ENCODE assay signal across 9 mouse cellular contexts in genomic region chr9:56876784-56877183, GRCm38 (mm10). TPM values are rescaled to one million over a fixed set of nuclear protein-coding genes. Genes with fewer than 3 reads are reported as not detected.
DNase-seq lines count a peak whose midpoint lies in the region; ATAC-seq lines count a peak whose summit lies in the region.
"Had no signal": no experiment of that assay in that cellular context is flagged by ENCODE, and none has a peak within 500 bp of the region (broad histone marks: within the 10 kb centered on the region; RNA-seq: fewer than 3 reads in every experiment).

No protein-coding gene starts in this region.

- intact Hi-C loops in heart, postnatal 10 days (cut with DNase I), result no loop called here

- peaks cover 49% of the 10 kb centered on the region for H3K4me1 ChIP-seq in kidney, embryonic 16.5 days (ENCODE audit: insufficient read depth, low read length)
- H3K4me1 ChIP-seq in stomach, embryonic 16.5 days (ENCODE audit: control insufficient read depth, insufficient read depth, low read length), result peaks cover 33% of the 10 kb centered on the region
- no peaks in the 10 kb centered on the region for H3K4me1 ChIP-seq in liver, embryonic 11.5 days (replicated peaks; ENCODE audit: control insufficient read depth, insufficient read depth, low read length)

- no peak overlapping the region for H3K9ac ChIP-seq in kidney, embryonic 16.5 days (replicated peaks; ENCODE audit: low read length)
- H3K9ac ChIP-seq in stomach, embryonic 16.5 days (ENCODE audit: low read length), result peak overlapping the region; percentile 52; the same call in 1 of the 2 replicates
- no peak overlapping the region for H3K9ac ChIP-seq in liver, embryonic 11.5 days (ENCODE audit: low read depth, low read length)
- H3K9ac ChIP-seq: limb, embryonic 12.5 days had no signal

- no peak overlapping the region for H3K27ac ChIP-seq in kidney, embryonic 16.5 days (ENCODE audit: low read length)
- peak overlapping the region; percentile 46 for H3K27ac ChIP-seq in stomach, embryonic 16.5 days (ENCODE audit: low read length)
- H3K27ac ChIP-seq in liver, embryonic 11.5 days (ENCODE audit: low read depth, low read length), result no peak overlapping the region
- H3K27ac ChIP-seq: limb, embryonic 12.5 days had no signal

- DNase-seq in heart, adult 11 months, result peak; percentile 93
- no peak for DNase-seq in heart, postnatal 10 days
- peak; percentile 75 for DNase-seq in retina, postnatal 1 day
- DNase-seq in retina, embryonic 14.5 days (ENCODE audit: low spot score), result no peak
- no peak for DNase-seq in liver, embryonic 11.5 days (ENCODE audit: low spot score)
- no peak for DNase-seq in cerebellum, adult 9-11 months

- H3K4me2 ChIP-seq in kidney, embryonic 16.5 days (replicated peaks; ENCODE audit: low read depth, low read length), result no peak overlapping the region
- H3K4me2 ChIP-seq in stomach, embryonic 16.5 days (ENCODE audit: low read depth, low read length), result no peak overlapping the region
- no peak overlapping the region for H3K4me2 ChIP-seq in liver, embryonic 11.5 days
- H3K4me2 ChIP-seq: limb, embryonic 12.5 days had no signal

- no peaks in the 10 kb centered on the region for H3K9me3 ChIP-seq in kidney, embryonic 16.5 days (ENCODE audit: low read length)
- no peaks in the 10 kb centered on the region for H3K9me3 ChIP-seq in stomach, embryonic 16.5 days (replicated peaks; ENCODE audit: control insufficient read depth, low read length)
- no peaks in the 10 kb centered on the region for H3K9me3 ChIP-seq in liver, embryonic 11.5 days (ENCODE audit: control insufficient read depth, low read length)
- H3K9me3 ChIP-seq: limb, embryonic 12.5 days had no signal

- 0 out of 2 replicates have a peak, but pooled peaks have one; percentile 20 for ATAC-seq in kidney, embryonic 16.5 days (ENCODE audit: low FRiP score, low TSS enrichment)
- peak; percentile 58 for ATAC-seq in stomach, embryonic 16.5 days (ENCODE audit: insufficient read depth, low FRiP score)
- no peak for ATAC-seq in liver, embryonic 11.5 days (replicated peaks; ENCODE audit: low FRiP score)

- no peaks in the 10 kb centered on the region for H3K27me3 ChIP-seq in kidney, embryonic 16.5 days (ENCODE audit: insufficient read depth, low read length)
- no peaks in the 10 kb centered on the region for H3K27me3 ChIP-seq in stomach, embryonic 16.5 days (ENCODE audit: control insufficient read depth, insufficient read depth, low read length)
- no peaks in the 10 kb centered on the region; the same call in 1 of the 2 replicates for H3K27me3 ChIP-seq in liver, embryonic 11.5 days (replicated peaks; ENCODE audit: control insufficient read depth, insufficient read depth, low read length)
- H3K27me3 ChIP-seq: limb, embryonic 12.5 days had no signal

- 39% methylated on average over 9 of the region's 9 CpGs for WGBS in kidney, embryonic 16.5 days
- 47% methylated on average over 9 of the region's 9 CpGs for WGBS in stomach, embryonic 16.5 days
- whole genome bisulfite sequencing in liver, embryonic 11.5 days, result 60% methylated on average over 9 of the region's 9 CpGs

- no peaks in the 10 kb centered on the region for H3K36me3 ChIP-seq in kidney, embryonic 16.5 days (ENCODE audit: insufficient read depth, low read length)
- no peaks in the 10 kb centered on the region for H3K36me3 ChIP-seq in stomach, embryonic 16.5 days (ENCODE audit: control insufficient read depth, insufficient read depth, low read length)
- H3K36me3 ChIP-seq in liver, embryonic 11.5 days (ENCODE audit: control insufficient read depth, insufficient read depth, low read length), result no peaks in the 10 kb centered on the region

- no peak overlapping the region for H3K4me3 ChIP-seq in kidney, embryonic 16.5 days (ENCODE audit: low read length)
- no peak overlapping the region for H3K4me3 ChIP-seq in stomach, embryonic 16.5 days (replicated peaks; ENCODE audit: low read length)
- H3K4me3 ChIP-seq in liver, embryonic 11.5 days (ENCODE audit: low read depth, low read length), result no peak overlapping the region
- H3K4me3 ChIP-seq: limb, embryonic 12.5 days had no signal

RNA-seq across cellular contexts. Expression of gene Cspg4, which starts 12.0 kb away (rescaled TPM):
- 10 to 100 TPM; 42.6 to 43.4 TPM for total RNA-seq in heart, postnatal 10 days (2021)
- 30.5 and 32.6 TPM in 2 replicates for polyA plus RNA-seq in kidney, embryonic 16.5 days (2015; fragmentation: Nextera tagmentation; extraction: Ambion mirVana)
- polyA plus RNA-seq in stomach, embryonic 16.5 days (2015; fragmentation: Nextera tagmentation; extraction: Ambion mirVana), result 24.0 and 28.1 TPM in 2 replicates
- 1.1 and 1.3 TPM in 2 replicates for polyA plus RNA-seq in liver, embryonic 11.5 days (2014; fragmentation: Nextera tagmentation; extraction: Ambion mirVana)

RNA-seq across cellular contexts. Expression of gene Odf3l1, which starts 12.3 kb away (rescaled TPM):
- under 1 TPM in 1 of 2 experiments, not detected in 1; 0.32 TPM for total RNA-seq in heart, postnatal 10 days (2021)
- 0.26 and 0.32 TPM in 2 replicates for polyA plus RNA-seq in kidney, embryonic 16.5 days (2015; fragmentation: Nextera tagmentation; extraction: Ambion mirVana)
- 1.2 and 1.3 TPM in 2 replicates for polyA plus RNA-seq in stomach, embryonic 16.5 days (2015; fragmentation: Nextera tagmentation; extraction: Ambion mirVana)
- polyA plus RNA-seq in liver, embryonic 11.5 days (2014; fragmentation: Nextera tagmentation; extraction: Ambion mirVana), result 0.17 TPM in 1 of 2 replicates, not detected in the other

RNA-seq across cellular contexts. Expression of gene Snx33, which starts 51.4 kb away (rescaled TPM):
- 10 to 100 TPM; 11.5 to 13.1 TPM for total RNA-seq in heart, postnatal 10 days (2021)
- 11.9 and 12.3 TPM in 2 replicates for polyA plus RNA-seq in kidney, embryonic 16.5 days (2015; fragmentation: Nextera tagmentation; extraction: Ambion mirVana)
- 12.9 and 13.1 TPM in 2 replicates for polyA plus RNA-seq in stomach, embryonic 16.5 days (2015; fragmentation: Nextera tagmentation; extraction: Ambion mirVana)
- 3.8 and 3.9 TPM in 2 replicates for polyA plus RNA-seq in liver, embryonic 11.5 days (2014; fragmentation: Nextera tagmentation; extraction: Ambion mirVana)

Comparison
In these comparisons a context has a peak if more than half of its experiments do, and no peak if none do; other contexts are left out.
1. DNase-seq: peak in heart, adult 11 months (single experiment) and retina, postnatal 1 day (single experiment); none in heart, postnatal 10 days (0 of 2), retina, embryonic 14.5 days (single experiment), liver, embryonic 11.5 days (single experiment) and cerebellum, adult 9-11 months (single experiment).
2. RNA of gene Cspg4, which starts 12.0 kb away (polyA plus RNA-seq): 30.5 to 32.6 TPM in kidney, embryonic 16.5 days and 24.0 to 28.1 TPM in stomach, embryonic 16.5 days; 1.1 to 1.3 TPM in liver, embryonic 11.5 days; every median in the first group is over 10 times any median in the second.